Mouse (Mus musculus) lung, embryonic 14.5 days (tissue): ENCODE measurements around the gene Pitpnm1. TPM values are rescaled to one million over a fixed set of nuclear protein-coding genes. Genes with fewer than 3 reads are reported as not detected.
A peak's percentile ranks its signal among the peaks of the same experiment; 100 is the strongest.
"Not testable (repeated sequence)": the region's sequence is repeated elsewhere in the genome, so short reads cannot be mapped to it uniquely, and the experiment has no call there.

Source experiments
- ATAC-seq: fragments of 200-750 bp; cut with Nextera tagmentation; 2 replicates; pipeline ENCODE4 v1.8.0; 2017; ENCODE audit warnings: mild to moderate bottlenecking, moderate TSS enrichment, moderate library complexity; ENCODE audit not compliant: insufficient read depth
- DNase-seq: peaks from one replicate; pipeline ENCODE4 v3.0.0-alpha.2; 2015
- H3K27ac ChIP-seq: fragments of 300-500 bp; sonication (generic); 2 replicates; pipeline ENCODE4 v1.5.1; 2014; ENCODE audit warnings: low read depth, mild to moderate bottlenecking, moderate library complexity
- H3K27me3 ChIP-seq: fragments of 300-500 bp; sonication (generic); 2 replicates; pipeline ENCODE4 v1.6.1; 2014; ENCODE audit warnings: low read length, control low read depth; ENCODE audit not compliant: insufficient read depth
- H3K36me3 ChIP-seq: fragments of 300-500 bp; sonication (generic); 2 replicates; pipeline ENCODE4 v1.6.1; 2014; ENCODE audit warnings: control low read depth; ENCODE audit not compliant: insufficient read depth
- H3K4me1 ChIP-seq: fragments of 300-500 bp; sonication (generic); 2 replicates; pipeline ENCODE4 v1.6.1; 2014; ENCODE audit warnings: antibody characterized with exemption, control low read depth; ENCODE audit not compliant: insufficient read depth
- H3K4me2 ChIP-seq: fragments of 300-500 bp; sonication (generic); 2 replicates; pipeline ENCODE4 v1.6.1; 2014; ENCODE audit warnings: mild to moderate bottlenecking
- H3K4me3 ChIP-seq: fragments of 300-500 bp; sonication (generic); 2 replicates; pipeline ENCODE4 v1.5.1; 2014; ENCODE audit warnings: low read depth, low read length
- H3K9ac ChIP-seq: fragments of 300-500 bp; sonication (generic); 2 replicates; pipeline ENCODE4 v1.6.1; 2014
- H3K9me3 ChIP-seq: fragments of 300-500 bp; sonication (generic); 2 replicates; pipeline ENCODE4 v1.6.1; 2016; ENCODE audit warnings: low read depth, low read length, control low read depth
- CTCF ChIP-seq: IDR thresholded peaks from 2 replicates; pipeline ENCODE4 v1.5.1; 2016; ENCODE audit warnings: antibody characterized with exemption, low read depth
- WGBS: fragments of 180-500 bp; shearing (Covaris S2); extraction: QIAGEN DNeasy Blood & Tissue Kit; methylation state at CpG from one replicate; pipeline ENCODE4 v1.1.7; 2014; 5-methylcytosine and 5-hydroxymethylcytosine counted together
- polyA plus RNA-seq: library from polyadenylated mRNA; unstranded; fragments of >200 nt; fragmentation: Nextera tagmentation; extraction: Ambion mirVana; gene quantifications from 2 replicates; pipeline ENCODE4 v1.2.1, GENCODE M21; 2014

Pitpnm1 gene
- polyA plus RNA-seq, 1 experiment from 2014 or later = 5.5 TPM

GRCm38 (mm10) chr19:4131768-4132167, 32.0 kb downstream of the Pitpnm1 start:
- ATAC-seq = no peak
- DNase-seq = no peak
- H3K27ac ChIP-seq = no peak overlapping the region
- peaks cover 45% of the 10 kb centered on the region for H3K36me3 ChIP-seq
- no peak overlapping the region for H3K4me2 ChIP-seq
- WGBS = 73% methylated on average over 2 of the region's 2 CpGs
- H3K4me3 ChIP-seq = no peak overlapping the region
- no peaks in the 10 kb centered on the region for H3K9me3 ChIP-seq
- H3K4me1 ChIP-seq = peaks cover 3% of the 10 kb centered on the region
- no peaks in the 10 kb centered on the region for H3K27me3 ChIP-seq
- H3K9ac ChIP-seq = no peak overlapping the region
- no peak for TF ChIP-seq CTCF

GRCm38 (mm10) chr19:4134354-4134753, 34.6 kb downstream of the Pitpnm1 start:
- 63% methylated on average over 4 of the region's 4 CpGs for WGBS
- Histone ChIP-seq H3K36me3 (peaks cover 31% of the 10 kb centered on the region), H3K27me3 (no peaks in the 10 kb centered on the region), H3K4me1 (no peaks in the 10 kb centered on the region), H3K4me3 (no peak overlapping the region), H3K4me2 (no peak overlapping the region), H3K9ac (no peak overlapping the region), H3K9me3 (no peaks in the 10 kb centered on the region), H3K27ac (no peak overlapping the region)
- no peak for TF ChIP-seq CTCF
- no peak for DNase-seq
- no peak for ATAC-seq

- not testable (repeated sequence) for H3K27ac ChIP-seq, DNase-seq, ATAC-seq, H3K4me2 ChIP-seq, H3K27me3 ChIP-seq, H3K4me3 ChIP-seq, H3K9me3 ChIP-seq, H3K9ac ChIP-seq, H3K4me1 ChIP-seq
- peaks cover 28% of the 10 kb centered on the region for H3K36me3 ChIP-seq
- 68% methylated on average over 6 of the region's 6 CpGs for whole genome bisulfite sequencing
Observed at GRCm38 (mm10) chr19:4135229-4135962, 35.6 kb downstream of the Pitpnm1 start.

DNA sequence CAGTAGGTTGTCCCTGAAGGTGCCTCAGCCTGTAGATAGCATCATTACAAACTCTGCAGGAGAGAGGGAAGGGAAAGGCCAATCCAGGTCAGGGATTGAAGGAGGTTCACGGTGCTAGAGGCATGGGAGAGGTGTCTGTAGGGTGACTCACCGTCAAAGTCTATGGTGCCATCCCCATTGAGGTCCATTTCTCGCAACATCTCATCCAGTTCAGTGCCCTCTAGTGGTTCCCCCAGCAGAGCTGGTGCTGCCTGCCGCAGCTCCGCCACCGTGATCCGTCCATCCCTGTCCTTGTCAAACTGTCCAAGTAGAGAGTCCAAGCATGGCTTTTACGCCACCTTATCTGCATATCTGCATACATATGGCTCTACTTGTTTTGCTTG, 36.2 kb downstream of the Pitpnm1 start:
- H3K36me3 ChIP-seq = peaks cover 25% of the 10 kb centered on the region
- 12% methylated on average over 8 of the region's 8 CpGs for WGBS
- H3K27me3 ChIP-seq, H3K4me2 ChIP-seq, H3K27ac ChIP-seq, H3K4me1 ChIP-seq, H3K9ac ChIP-seq, ATAC-seq, H3K4me3 ChIP-seq, H3K9me3 ChIP-seq, DNase-seq: not testable (repeated sequence)
- TF ChIP-seq CTCF = peak; percentile 60

DNA sequence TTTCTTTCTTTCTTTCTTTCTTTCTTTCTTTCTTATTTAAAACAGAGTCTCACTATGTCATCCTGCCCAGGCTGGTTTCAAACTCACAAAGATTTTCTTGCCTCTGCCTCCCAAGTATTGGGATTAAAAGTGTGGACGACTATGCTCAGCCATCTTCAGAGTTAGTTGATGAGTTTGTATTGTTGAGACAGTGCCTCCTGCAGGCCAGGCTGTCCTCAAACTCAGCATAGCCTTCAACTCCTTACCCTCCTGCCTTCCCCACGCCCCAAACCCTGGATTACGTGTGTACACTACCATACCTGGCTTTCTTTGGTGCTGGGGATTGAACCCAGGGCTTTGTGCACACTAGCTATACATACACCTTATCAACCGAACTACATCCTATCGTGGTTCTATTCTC, 36.7 kb downstream of the Pitpnm1 start:
- WGBS = 79% methylated on average over 5 of the region's 5 CpGs
- H3K4me3 ChIP-seq = no peak overlapping the region
- ATAC-seq (no peak), DNase-seq (no peak)
- H3K4me2 ChIP-seq = no peak overlapping the region
- H3K27me3 ChIP-seq = no peaks in the 10 kb centered on the region
- no peak overlapping the region for H3K27ac ChIP-seq
- no peak for TF ChIP-seq CTCF
- peaks cover 19% of the 10 kb centered on the region for H3K36me3 ChIP-seq
- no peaks in the 10 kb centered on the region for H3K4me1 ChIP-seq
- H3K9ac ChIP-seq = no peak overlapping the region
- H3K9me3 ChIP-seq = no peaks in the 10 kb centered on the region

GRCm38 (mm10) chr19:4137913-4138312, 38.1 kb downstream of the Pitpnm1 start:
- no peak for DNase-seq
- ATAC-seq = no peak
- no peaks in the 10 kb centered on the region for H3K9me3 ChIP-seq
- H3K27me3 ChIP-seq = no peaks in the 10 kb centered on the region
- no peak overlapping the region for H3K27ac ChIP-seq
- H3K4me3 ChIP-seq = no peak overlapping the region
- no peak for TF ChIP-seq CTCF
- 80% methylated on average over 5 of the region's 5 CpGs for WGBS
- no peak overlapping the region for H3K4me2 ChIP-seq
- no peak overlapping the region for H3K9ac ChIP-seq
- H3K36me3 ChIP-seq = peaks cover 5% of the 10 kb centered on the region
- no peaks in the 10 kb centered on the region for H3K4me1 ChIP-seq

- H3K27ac ChIP-seq = no peak within 1 kb of the TSS
- no peak within 1 kb of the TSS for H3K4me3 ChIP-seq
- no peaks in the 10 kb centered on the region for H3K36me3 ChIP-seq
- TF ChIP-seq CTCF = no peak
- H3K9me3 ChIP-seq = no peaks in the 10 kb centered on the region
- WGBS = 69% methylated on average over 2 of the region's 2 CpGs
- H3K27me3 ChIP-seq = no peaks in the 10 kb centered on the region
- H3K9ac ChIP-seq = no peak within 1 kb of the TSS
- H3K4me1 ChIP-seq = no peaks in the 10 kb centered on the region
- ATAC-seq (no peak), DNase-seq (no peak)
- H3K4me2 ChIP-seq = no peak within 1 kb of the TSS
Observed at GRCm38 (mm10) chr19:4139446-4139845, 39.6 kb downstream of the Pitpnm1 start, which contains the start of gene Gpr152. TSS of gene Gpr152 (plus strand) at chr19:4139787.
